Mouse (Mus musculus) layer of hippocampus, adult 9-10 months (tissue): ENCODE data around the gene Aebp1.
A peak's percentile ranks its signal among the peaks of the same experiment; 100 is the strongest.
"Not testable (repeated sequence)": the region's sequence is repeated elsewhere in the genome, so short reads cannot be mapped to it uniquely, and the experiment has no call there.

Experiments used
- DNase-seq: peaks from one replicate; pipeline ENCODE4 v3.0.0; 2022; ENCODE audit warnings: low spot score

The Aebp1 gene

DNA sequence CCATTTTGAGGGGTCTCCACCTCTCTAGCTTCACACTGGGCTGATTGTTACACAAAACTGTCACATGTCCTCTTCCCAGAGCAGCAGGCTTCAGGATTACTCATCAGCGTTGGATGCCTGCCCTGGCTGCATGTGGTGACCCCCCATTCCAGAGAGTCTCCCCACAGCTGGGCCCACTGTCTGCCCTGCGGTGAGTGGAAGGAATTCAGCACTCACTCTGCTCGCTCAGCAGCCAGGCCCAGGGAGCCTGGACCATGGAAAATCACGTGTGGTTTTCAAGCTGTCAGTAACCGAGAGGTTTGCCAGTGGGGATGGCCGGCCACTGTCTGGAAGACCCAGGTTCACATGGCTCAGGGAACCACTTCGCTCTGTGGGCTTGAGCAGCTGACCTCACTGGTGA lies 5.8 kb upstream of the Aebp1 start:
- peak; percentile 29 for DNase-seq

DNA sequence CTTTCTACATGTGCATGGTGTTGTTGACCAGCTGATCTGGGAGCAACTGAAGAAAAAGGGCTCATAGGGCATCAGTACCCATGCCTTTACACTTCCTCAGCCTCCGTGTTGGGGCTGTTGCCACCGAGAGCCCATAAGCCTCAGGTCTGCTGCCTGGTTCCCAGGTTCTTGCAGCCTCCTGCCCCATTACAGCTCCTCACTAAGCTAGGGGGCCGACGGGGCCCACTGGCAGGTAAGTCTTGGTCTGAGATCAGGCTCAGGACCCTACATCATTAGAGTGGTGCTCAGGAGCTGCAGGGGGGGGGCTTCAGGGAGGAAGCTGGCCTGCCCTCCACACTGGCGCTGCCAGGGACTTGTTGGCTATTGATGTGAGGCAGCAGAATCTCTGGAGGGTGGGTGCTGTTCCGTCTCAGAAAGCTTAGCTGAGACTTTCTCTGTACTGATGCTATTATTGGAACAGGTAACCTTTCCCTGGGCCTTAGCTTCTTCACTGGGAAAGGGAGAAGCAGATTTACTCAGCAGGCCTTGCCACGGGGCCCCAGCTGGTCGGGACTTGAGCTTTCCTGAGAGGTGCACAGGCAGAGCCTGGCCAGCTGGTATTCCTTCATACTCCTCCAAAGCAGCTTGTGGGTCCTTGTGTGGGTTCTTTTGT lies 5.1 kb upstream of the Aebp1 start:
- no peak for DNase-seq

DNA sequence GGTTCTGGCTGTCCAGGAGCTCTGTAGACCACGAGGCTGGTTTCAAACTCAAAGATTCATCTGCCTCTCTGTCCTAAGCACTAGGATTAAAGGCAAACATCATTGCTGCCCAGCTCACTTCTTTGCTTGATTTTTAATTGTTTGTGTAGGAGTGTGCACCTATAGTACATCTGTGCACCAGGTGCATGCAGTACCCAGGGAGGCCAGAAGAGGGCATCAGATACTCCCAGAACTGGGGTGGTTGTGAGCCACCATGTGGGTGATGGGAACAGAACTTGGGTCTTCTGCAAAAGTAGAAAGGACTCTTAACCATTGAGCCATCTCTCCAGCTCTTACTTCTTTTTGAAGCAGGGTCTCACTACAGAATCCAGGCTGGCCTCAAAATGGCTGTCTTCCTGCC lies 3.0 kb upstream of the Aebp1 start:
- DNase-seq, result no peak

DNA sequence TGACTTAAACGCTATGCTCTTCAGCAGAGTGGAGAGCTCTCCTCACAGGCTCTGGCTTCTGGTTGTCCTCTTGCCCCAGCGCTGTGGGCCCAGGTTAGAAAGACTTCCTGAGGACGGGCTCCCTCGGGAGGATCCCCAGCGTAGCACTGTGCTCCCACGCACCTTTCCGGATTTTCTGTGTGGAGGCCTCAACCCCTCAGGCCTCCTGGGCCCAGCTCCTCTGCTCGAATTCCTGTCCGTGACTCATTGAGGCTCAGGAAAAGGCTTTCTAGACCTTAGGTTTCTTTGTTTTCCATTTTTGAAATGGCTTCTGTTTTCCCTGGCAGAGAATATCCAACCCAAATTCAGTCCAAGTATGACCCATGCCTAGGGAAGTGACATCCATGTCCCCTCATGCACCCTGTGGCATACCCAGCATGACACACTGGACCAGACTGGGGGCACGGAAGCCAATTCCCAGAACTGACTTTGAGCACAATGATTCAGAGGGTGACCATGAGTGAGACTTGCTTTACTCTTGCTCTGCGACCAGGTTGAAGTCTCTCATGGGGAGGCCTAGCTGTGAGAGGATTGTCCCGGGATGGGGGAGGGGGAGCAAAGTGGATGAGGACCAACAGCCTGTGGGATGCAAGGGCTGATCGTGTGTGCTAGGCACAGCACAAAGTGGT lies 1.7 kb upstream of the Aebp1 start:
- DNase-seq, result no peak

DNA sequence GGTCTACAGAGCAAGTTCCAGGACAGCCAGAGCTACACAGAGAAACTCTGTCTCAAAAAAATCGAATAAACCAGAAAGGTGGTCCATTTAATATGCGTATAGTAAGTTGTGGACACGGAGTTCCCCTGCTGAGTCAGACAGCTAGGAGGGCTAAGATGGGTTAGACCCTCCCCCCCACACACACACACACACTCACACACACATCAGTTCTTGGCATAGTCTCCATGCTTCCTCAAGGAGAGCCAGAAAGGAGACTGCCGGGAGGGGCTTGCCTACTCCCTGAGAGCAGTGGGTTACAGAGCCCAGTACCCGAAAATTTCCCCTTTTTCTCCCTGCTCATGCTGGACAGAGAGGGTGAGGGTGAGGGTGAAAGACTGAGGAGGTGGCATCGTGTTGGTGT lies 1.1 kb upstream of the Aebp1 start:
- no peak for DNase-seq

DNA sequence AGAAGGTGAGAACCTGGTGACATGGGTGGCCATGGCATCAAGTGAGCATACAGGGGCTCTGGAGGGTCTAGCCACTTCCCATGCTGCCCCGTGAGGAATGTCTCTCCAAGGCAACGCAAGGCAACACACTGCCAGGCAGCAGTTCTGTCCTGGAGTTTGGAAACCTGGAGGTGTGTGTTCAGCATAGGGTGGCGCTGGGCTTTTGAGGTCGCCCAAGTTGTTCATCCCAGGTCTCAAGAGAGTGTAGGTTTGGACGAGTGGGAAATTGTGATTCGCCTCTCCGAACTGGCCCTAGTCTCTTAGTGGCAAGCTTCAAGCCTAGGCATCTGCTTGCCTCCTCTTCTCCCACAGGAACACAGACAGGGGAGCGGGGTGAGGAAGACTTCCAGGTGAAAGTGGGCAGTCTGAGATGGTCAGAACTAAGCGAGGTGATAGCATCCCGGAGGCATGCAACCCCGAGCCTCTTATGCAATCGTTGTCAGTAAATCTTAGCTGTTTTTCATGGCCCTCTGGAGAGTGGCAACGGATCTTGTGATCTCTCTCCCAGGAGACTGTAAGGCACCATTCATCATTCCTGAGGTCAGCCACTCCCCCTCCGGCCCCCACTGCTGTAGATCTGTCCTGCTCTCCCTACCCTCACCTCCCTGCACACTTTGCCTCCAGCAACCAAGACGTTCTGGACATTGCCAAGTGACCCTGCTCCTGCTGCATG lies 803 bp downstream of the Aebp1 start:
- DNase-seq, result no peak

DNA sequence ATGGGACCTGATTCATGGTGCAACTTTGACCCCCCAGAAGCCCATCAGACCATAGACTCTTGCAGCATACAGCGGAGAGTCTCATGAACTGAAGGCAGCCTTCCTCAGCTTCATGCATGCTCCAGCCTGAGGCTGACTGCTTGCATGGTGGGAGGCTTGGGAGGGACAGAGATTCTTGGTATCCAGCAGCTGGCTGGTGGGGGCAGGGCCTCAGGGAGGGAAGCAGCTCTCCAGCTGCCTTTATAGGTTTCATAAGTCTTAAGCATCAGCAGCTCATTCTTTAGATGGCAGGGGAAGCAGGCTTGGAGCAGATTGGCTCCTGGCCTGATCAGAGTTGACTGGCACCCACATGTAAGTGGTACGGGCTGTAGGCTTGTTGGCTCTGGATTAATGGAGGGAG lies 5.4 kb downstream of the Aebp1 start:
- DNase-seq, result no peak

DNA sequence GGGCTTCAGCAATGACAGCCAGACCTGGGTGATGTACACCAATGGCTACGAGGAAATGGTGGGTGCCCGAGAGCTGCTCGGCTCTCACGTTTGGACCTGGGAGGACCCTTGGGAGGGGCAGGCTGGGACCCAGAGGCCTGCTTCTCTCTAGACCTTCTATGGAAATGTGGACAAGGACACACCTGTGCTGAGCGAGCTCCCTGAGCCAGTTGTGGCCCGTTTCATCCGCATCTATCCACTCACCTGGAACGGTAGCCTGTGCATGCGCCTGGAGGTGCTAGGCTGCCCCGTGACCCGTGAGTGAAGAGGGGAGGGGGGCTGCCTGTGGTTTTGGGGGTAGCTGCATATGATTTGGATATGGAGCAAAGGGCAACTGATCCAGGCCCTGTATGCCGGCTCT lies 6.6 kb downstream of the Aebp1 start:
- DNase-seq, result no peak

DNA sequence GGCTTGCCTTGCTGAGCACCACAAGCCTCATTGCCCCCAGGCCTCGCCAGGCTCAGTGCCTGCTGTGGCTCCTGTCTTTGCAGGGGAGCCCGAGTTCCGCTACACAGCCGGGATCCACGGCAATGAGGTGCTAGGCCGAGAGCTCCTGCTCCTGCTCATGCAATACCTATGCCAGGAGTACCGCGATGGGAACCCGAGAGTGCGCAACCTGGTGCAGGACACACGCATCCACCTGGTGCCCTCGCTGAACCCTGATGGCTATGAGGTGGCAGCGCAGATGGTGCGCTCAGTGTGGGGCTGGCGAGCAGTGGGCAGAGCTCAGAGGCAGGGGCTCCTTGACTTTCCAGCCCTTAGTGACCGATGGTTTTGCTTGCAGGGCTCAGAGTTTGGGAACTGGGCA lies 7.6 kb downstream of the Aebp1 start:
- no peak for DNase-seq

DNA sequence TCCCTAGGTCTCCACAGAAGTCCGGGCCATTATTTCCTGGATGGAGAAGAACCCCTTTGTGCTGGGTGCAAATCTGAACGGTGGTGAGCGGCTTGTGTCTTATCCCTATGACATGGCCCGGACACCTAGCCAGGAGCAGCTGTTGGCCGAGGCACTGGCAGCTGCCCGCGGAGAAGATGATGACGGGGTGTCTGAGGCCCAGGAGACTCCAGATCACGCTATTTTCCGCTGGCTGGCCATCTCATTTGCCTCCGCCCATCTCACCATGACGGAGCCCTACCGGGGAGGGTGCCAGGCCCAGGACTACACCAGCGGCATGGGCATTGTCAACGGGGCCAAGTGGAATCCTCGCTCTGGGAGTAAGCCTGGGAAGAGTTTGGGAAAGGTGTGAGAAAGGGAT lies 8.3 kb downstream of the Aebp1 start:
- no peak for DNase-seq

DNA sequence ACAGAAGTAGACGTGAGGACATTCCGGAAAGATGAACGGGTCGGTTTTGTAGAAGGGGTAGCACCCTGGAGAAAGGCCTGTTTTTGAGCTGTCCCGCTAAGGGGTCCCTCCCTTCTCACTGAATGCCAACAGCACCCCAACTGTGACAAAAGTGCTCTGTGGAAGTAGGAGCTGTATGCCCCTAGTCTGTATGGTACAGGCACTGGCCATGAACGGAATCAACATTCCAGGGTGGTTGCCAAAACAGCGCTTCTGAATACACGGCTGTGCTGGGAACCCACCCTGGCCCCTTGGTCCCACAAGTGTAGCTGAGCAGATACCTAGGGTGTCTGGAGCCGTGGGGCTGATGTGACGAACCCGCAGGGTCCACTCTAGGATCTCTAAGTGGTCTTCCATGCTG lies 11.0 kb downstream of the Aebp1 start:
- no peak for DNase-seq

DNA sequence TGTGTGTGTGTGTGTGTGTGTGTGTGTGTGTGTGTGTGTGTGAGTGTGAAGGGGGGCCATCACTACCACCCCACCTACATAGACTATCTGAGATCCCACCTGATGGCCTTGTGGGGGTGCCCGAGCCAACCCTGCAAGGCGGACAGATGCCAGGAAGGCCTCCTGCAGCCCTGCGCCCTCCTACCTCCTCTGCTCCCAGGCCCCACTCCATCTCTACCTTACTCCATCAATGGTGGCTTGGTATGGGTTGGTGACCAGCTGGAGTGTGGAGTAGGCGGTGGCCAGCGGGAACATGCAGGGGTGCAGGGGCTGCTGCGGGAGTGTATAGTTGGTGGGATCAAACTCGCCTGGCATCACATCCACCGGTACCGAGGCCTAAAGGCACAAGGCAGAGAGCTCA lies 11.4 kb downstream of the Aebp1 start:
- no peak for DNase-seq

DNA sequence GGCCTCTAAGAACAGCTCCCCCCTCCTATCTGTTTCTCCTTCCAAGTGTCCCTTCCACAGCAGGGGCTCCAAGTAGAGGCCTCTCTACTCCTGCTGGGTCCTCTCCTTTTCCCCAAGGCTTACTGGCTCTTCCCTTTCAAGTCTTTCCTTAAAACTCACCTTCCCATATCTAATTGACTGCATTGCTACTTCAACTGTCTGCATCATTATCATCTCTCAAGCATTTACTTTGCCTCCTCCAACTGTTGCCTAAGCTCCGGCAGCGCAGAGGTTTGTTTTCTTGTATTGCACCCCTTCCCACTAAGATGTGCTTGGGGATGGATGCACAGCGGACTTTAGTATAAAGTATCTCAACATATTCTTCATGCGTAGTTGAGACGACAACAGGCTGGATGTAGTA lies 15.7 kb downstream of the Aebp1 start:
- no peak for DNase-seq

DNA sequence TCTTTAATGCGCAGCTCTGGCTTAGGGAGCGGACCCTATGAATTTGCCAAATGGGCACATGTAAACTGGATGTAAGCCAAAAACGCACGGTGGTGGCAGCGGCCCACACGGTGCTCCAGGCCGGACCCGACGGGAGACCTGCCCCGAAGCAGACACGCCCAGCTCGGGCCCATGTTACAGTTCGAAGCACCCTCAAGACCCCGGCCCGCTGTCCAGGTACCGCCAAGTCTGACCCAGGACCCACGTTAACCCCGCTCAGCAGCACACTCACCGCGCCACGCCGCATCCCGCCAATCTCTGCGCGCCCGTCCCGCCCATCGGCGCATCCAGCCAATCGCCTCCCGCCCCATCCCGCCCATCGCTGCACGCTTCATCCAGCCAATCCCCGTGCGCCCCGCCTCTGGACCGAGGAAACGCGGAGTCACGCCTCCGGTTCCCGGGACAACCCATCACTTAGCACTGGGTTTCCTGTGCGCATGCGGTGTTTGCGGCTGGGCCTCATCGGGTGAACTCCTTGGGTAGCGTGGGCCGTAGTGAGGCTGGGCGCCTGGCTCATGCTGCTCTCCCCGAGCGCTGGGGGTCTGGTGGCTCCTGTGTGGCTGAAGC lies 16.3 kb downstream of the Aebp1 start, which contains the start of gene Pold2:
Gene Pold2 (minus strand): TSS at position 372 of the 606 bp plus-strand sequence.
- DNase-seq, result peak; percentile 90

DNA sequence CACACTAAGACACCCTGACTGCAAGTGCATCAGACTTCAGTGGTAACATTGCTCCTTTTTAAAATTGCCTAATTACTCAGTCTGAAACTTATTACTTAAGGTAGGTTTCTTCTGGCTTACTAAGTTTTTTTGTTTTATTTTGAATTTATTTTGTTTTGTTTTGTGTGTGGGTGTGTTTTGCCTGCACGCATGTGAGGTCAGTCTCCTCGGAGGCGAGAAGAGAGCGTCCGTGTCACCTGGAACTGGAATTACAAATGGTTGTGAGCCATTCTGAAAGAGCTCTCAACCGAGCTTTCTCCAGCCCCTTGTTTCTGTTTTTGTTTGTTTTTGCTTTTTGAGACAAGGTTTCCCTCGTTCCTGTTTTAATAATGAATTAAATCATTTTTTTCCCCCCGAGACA lies 16.9 kb downstream of the Aebp1 start:
- no peak for DNase-seq

DNA sequence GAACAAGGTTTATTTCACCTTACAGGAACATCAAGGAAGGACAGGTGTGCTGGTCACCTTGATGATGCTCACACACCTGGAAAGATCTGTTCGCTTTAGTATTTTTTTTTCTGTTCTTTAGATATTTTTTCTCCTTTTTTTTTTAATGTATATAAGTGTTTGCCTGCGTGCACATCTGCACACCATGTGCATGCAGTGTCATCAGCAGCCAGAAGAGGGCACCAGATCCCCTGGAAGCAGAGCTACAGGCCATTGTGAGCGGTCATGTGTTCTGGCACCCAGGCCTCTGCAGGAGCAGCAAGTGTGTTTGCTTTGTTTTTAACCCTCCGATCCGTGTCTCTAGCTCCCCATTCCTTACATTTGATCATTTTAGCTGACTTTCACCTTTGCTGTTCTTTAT lies 18.2 kb downstream of the Aebp1 start:
- no peak for DNase-seq

DNA sequence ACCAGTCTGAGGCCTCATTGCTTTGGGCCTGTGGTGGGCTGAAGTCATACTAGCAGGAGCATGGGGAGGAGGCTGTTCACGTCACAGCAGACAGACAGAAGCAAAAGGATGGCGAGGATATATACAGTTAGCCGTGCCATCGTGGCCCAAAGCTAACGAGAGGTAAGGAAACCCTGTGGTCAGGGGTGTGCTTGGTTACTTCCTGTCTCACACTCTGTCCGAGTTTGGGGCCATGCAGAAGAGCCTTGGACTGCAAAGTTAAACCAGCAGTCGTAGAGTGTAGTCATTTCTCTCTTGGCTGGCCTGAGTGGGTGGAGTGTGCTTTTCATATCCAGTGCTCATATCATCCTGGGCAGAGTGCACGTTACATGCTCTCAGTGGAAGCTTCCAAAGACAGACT lies 20.8 kb downstream of the Aebp1 start:
- no peak for DNase-seq

DNA sequence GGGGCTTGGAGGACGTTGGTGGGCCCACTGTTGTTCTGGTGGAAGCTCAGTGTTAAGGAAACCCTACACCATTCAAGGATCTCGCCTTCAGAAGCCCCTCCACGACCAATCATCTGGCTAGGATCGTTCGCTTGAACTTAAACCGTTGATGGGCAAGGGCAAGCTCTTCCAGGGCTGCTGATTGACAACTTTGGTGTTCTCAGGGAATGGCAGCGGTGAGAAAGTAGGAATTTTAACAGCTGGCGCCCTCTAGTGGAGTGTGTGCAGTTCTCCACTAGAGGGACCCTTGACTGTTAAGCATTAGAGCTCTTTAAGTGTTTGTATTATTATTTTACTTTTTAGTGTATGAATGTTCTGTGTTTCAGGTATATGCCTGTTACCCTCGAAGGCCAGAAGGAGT lies 24.4 kb downstream of the Aebp1 start:
- no peak for DNase-seq

DNA sequence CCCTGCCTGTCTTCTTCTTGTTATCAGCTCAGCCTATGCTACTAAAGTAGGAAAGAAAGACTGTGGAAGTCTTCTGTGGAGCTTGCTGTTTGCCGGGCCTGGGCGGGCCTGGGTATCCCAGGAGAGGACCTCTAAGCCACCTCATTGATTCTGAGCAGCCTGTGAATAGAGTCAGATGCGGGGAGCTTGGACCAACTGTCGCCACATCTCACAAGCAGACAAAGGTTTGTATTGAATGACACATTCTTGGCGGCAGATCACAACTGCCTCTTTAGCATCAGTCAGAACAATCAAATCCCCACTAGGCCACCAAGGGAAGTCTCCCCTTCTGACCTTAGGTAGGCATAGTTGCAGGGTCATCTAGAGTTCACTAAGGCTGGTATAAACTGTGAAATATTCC lies 25.5 kb downstream of the Aebp1 start:
- DNase-seq, result no peak

DNA sequence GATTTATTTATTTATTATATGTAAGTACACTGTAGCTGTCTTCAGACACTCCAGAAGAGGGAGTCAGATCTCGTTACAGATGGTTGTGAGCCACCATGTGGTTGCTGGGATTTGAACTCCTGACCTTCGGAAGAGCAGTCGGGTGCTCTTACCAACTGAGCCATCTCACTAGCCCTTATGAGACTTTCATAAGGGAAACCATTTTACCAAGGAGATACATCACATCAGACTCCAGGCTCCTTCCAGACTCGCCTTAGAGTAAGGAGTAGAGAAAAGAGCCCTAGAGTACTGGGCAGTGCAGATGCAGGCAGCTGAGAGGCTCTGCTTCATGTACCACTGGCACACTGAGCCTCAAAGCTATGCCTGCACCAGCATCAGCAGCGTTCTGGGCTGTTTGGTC lies 26.8 kb downstream of the Aebp1 start:
- DNase-seq, result not testable (repeated sequence)

DNA sequence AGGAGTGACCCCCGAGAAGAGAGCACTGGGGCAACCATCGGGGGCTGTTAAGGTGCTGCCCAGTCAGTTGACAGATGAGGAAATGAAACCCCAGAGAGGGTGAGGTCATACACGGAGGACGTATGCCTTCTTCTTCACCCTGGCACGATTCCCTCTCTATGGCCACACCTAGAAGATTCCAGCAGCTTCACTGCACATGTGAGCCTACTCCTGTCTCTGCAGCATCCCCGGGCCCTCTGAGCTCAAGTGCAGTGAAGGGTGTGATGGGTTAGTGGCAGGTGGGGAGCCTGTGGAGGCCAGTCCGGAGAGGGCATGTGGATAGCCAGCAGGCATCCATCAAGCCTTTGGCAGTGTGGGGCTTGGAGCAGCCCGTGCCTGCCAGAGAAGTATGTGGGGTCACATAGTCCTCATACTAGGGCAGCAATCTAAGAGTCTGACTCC lies 30.4 kb downstream of the Aebp1 start:
- DNase-seq, result no peak

DNA sequence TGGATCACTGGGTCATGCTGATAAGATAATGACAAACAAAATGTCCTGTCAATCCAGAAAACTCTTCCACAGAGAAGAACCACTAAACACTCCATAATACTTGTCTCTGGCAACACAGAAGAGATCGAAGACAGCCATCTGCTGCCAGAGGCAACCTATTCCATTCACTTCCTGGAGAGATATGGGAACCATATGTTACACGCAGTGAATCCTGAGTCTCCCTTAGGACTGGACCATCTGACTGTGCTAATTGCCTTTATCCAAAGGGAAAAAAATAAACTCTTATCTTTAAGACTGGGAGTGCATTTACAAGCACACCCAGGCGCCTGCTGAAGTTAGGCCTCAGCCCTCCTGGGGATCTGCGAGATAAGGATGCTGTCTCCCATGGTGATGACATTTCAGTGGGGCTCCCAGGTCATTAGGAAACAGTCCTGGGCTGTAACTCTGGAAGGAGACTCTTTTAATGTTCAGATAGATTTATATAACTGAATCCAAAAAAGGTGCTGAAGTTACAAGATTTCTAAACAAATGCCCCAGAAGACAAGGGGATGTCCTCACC lies 31.1 kb downstream of the Aebp1 start:
- DNase-seq, result no peak

DNA sequence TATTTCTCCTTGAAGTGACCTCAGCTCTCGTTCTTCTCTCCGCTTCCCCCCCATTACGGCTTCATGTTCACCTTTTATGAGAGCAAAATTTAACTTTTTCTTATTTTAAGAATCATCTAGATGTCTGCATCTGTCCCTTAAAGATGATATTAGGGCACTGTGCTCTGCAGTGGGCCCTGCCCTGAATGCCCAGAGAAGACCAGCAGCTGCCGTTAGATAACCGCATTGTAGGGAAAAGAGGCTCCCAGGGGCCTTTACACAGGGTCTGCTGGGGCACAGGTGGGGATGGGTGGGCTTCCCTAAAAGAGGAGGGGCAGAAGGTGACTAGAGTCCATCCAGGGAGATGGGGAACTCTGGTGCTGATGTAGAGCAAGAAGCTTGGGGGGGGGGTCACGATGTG lies 32.1 kb downstream of the Aebp1 start:
- no peak for DNase-seq
